Mouse (Mus musculus): ENCODE results near the gene Rpl23. TPM values are rescaled to one million over a fixed set of nuclear protein-coding genes. Genes with fewer than 3 reads are reported as not detected.

Gene Rpl23
- total and polyA plus RNA-seq, 3 experiments = 921 to 2,072 TPM; not detected in 1

DNA sequence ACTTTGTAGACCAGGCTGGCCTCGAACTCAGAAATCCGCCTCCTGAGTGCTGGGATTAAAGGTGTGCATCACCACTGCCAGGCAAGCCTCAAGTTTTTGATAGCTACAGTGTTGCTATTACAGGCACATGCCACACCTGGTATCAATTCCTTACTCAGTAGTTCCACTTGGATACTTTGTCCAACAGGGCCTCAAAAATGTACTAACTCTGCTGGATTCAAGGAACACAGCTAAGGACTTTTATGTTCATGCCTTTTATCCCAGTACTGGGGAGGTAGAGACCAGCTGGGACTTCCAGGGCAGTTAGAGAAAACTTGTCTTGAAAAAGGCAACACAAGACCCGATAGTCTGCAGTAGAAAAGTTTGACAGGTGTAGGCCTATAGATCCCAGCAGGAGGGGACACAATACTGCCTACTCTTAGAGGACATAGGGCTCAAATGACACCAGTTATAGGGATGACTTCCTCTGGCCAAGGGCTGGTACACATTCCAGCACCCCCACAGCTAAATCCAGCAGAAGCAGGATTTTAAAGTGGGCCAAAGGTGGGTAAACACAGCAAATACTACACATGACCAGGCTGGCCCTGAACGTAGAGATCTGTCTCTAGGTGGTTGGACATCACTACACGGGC is 5.6 kb downstream of the Rpl23 start:
- Histone ChIP-seq H3K9ac (ENCODE audit: control insufficient read depth, low read depth, low read length, poor library complexity, severe bottlenecking) (no peak overlapping the region), H3K9me3 (replicated peaks; ENCODE audit: insufficient read depth, low read length) (no peaks in the 10 kb centered on the region), H3K27ac (ENCODE audit: control insufficient read depth, low read depth, low read length) (peak overlapping the region; percentile 1), H3K36me3 (ENCODE audit: control insufficient read depth in 1 of 2, insufficient read depth in 2 of 2, low read length in 2 of 2) (peaks cover 31 to 32% of the 10 kb centered on the region in 2 experiments), H3K27me3 (ENCODE audit: control insufficient read depth in 1 of 2, insufficient read depth in 2 of 2, low read length in 2 of 2) (no peaks in the 10 kb centered on the region), H3K79me2 (ENCODE audit: control insufficient read depth, insufficient read depth, low read length, poor library complexity) (peaks cover 28% of the 10 kb centered on the region), H3K4me1 (ENCODE audit: control insufficient read depth in 1 of 2, insufficient read depth in 2 of 2, low read length in 2 of 2) (peaks cover 0 to 10% of the 10 kb centered on the region in 2 experiments; a peak in 2 of 4 replicates), H3K4me3 (ENCODE audit: control insufficient read depth in 1 of 2, insufficient read depth in 1 of 2, low read depth in 2 of 2, low read length in 2 of 2) (no peak overlapping the region)
- TF ChIP-seq SIN3A (IDR thresholded peaks at IDR 0.05; ENCODE audit: low read length) (0 out of 2 replicates have a peak, but pooled peaks have one; percentile 29), POLR2AphosphoS5 (IDR thresholded peaks at IDR 0.05; ENCODE audit: borderline replicate concordance, low read depth, low read length) (no peak), CHD2 (IDR thresholded peaks at IDR 0.05; ENCODE audit: low read length) (peak; percentile 9), USF1 (IDR thresholded peaks at IDR 0.05; ENCODE audit: low read depth, low read length) (no peak), BHLHE40 (IDR thresholded peaks at IDR 0.05; ENCODE audit: borderline replicate concordance, low read depth, low read length) (0 out of 2 replicates have a peak, but pooled peaks have one; percentile 45), TBP (IDR thresholded peaks at IDR 0.05; ENCODE audit: low read depth, low read length) (0 out of 2 replicates have a peak, but pooled peaks have one; percentile 36), EP300 (IDR thresholded peaks at IDR 0.05; ENCODE audit: low read depth in 1 of 2, low read length in 2 of 2) (no peak), NELFE (IDR thresholded peaks at IDR 0.05; ENCODE audit: low read depth, low read length) (peak; percentile 53; the same call in 1 of the 2 replicates), CTCF (IDR thresholded peaks at IDR 0.05 in 2 of 3, conservative IDR thresholded peaks at IDR 0.05 in 1 of 3; ENCODE audit: control insufficient read depth in 1 of 3, insufficient read depth in 1 of 3, low read depth in 2 of 3, low read length in 3 of 3, poor library complexity in 1 of 3, severe bottlenecking in 1 of 3) (no peak), ZMIZ1 (IDR thresholded peaks at IDR 0.05; ENCODE audit: low read depth, low read length) (0 out of 2 replicates have a peak, but pooled peaks have one; percentile 1), MEF2A (IDR thresholded peaks at IDR 0.05; ENCODE audit: extremely low read depth, insufficient replicate concordance, low read depth, low read length, poor library complexity, severe bottlenecking) (no peak), POLR2A (IDR thresholded peaks at IDR 0.05; ENCODE audit: control insufficient read depth in 1 of 2, insufficient read depth in 1 of 2, low read depth in 1 of 2, low read length in 2 of 2, poor library complexity in 1 of 2) (peak; percentile 63 to 93; a peak in 3 of 4 replicates), MYB (IDR thresholded peaks at IDR 0.05; ENCODE audit: low read depth, low read length) (peak; percentile 44; the same call in 1 of the 2 replicates), RCOR1 (IDR thresholded peaks at IDR 0.05; ENCODE audit: low read depth, low read length) (peak; percentile 8), POLR2AphosphoS2 (IDR thresholded peaks at IDR 0.05; ENCODE audit: low read length) (peak; percentile 98), SMC3 (IDR thresholded peaks at IDR 0.05; ENCODE audit: low read depth, low read length) (peak; percentile 1; the same call in 1 of the 2 replicates), ELF1 (IDR thresholded peaks at IDR 0.05; ENCODE audit: low read depth, low read length) (no peak), MAFK (IDR thresholded peaks at IDR 0.05; ENCODE audit: borderline replicate concordance, low read depth, low read length) (peak; percentile 40; the same call in 1 of the 2 replicates), MYC (IDR thresholded peaks at IDR 0.05; ENCODE audit: low read depth, low read length) (no peak)
- peak; percentile 76 for DNase-seq (ENCODE audit: low read depth, low spot score)

Measured in MEL (cell line).